Mouse (Mus musculus) ES-Bruce4 (cell line): ENCODE data around the gene Ptar1.

Experiments used
- CTCF ChIP-seq: IDR thresholded peaks from one replicate; pipeline ENCODE4 v1.8.1; 2011; ENCODE audit warnings: low read depth, low read length
- EP300 ChIP-seq: IDR thresholded peaks from 2 replicates; pipeline ENCODE4 v1.6.1; 2011; ENCODE audit warnings: low read depth, low read length; ENCODE audit not compliant: insufficient read depth
- POLR2A ChIP-seq: IDR thresholded peaks from one replicate; pipeline ENCODE4 v1.8.1; 2011; ENCODE audit warnings: low read length; ENCODE audit not compliant: insufficient read depth

DNA sequence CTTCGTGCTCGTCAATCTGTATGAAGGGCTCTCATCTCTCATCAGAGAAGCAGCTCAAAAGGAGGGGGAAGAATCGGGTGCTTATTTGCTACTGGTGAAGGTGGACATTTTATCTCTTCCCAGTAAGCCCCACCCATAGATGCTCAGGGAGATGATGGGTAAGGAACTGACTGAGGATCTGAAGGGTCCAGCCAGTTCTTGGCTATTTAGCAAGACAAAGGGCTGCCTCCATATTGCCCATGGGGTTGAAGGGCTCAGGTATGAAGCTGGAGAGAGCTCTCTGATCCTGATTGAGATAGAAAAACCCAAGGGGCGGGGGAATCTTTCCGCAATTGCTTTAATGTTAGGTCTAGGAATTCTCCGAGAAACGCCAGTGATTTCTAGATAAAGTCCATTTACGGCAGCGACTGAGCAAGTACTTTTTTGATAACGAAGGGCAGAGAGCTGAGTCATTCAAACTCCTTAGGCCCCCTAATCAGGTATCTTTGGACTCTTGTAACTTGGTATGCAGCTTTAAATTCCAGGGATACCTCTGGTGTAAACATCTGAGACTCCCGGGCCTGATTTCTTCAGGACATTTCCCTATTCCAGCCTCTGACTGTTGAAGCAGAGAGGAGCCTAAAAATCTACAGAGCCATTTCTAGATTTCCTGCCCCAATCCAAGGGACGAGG lies 29.8 kb upstream of the Ptar1 start:
- no peak for TF ChIP-seq CTCF
- no peak for TF ChIP-seq EP300
- no peak for TF ChIP-seq POLR2A
